Mouse (Mus musculus): ENCODE data around the gene Clic1. TPM values are rescaled to one million over a fixed set of nuclear protein-coding genes. Genes with fewer than 3 reads are reported as not detected.

Clic1 gene
- total and polyA plus RNA-seq, 3 experiments = 32.5 to 44.4 (median 33.1) TPM

- WGBS = 90% methylated on average over 5 of the region's 5 CpGs
- intact Hi-C loops (cut with DNase I) = no loop called here
- no peaks in the 10 kb centered on the region for H3K36me3 ChIP-seq (ENCODE audit: control insufficient read depth, insufficient read depth, low read length)
- H3K9ac ChIP-seq (ENCODE audit: low read depth, low read length) = no peak overlapping the region
- H3K27me3 ChIP-seq (ENCODE audit: control insufficient read depth, insufficient read depth, low read length) = no peaks in the 10 kb centered on the region
- DNase-seq = no peak
- H3K79me2 ChIP-seq (replicated peaks; ENCODE audit: control insufficient read depth, insufficient read depth, low read length) = no peaks in the 10 kb centered on the region
- no peak overlapping the region for H3K4me3 ChIP-seq
- H3K27ac ChIP-seq = no peak overlapping the region
- peaks cover 10% of the 10 kb centered on the region for H3K4me1 ChIP-seq (ENCODE audit: control insufficient read depth, insufficient read depth, low read length)
- TF ChIP-seq CTCF (IDR thresholded peaks at IDR 0.05) = no peak
- TF ChIP-seq EP300 (IDR thresholded peaks at IDR 0.05; ENCODE audit: insufficient read depth, low read depth, low read length) = no peak
- TF ChIP-seq POLR2A (IDR thresholded peaks at IDR 0.05; ENCODE audit: insufficient read depth, low read depth, low read length) = no peak
Measured at GRCm38 (mm10) chr17:35026206-35026605, 23.6 kb upstream of the Clic1 start.

DNA sequence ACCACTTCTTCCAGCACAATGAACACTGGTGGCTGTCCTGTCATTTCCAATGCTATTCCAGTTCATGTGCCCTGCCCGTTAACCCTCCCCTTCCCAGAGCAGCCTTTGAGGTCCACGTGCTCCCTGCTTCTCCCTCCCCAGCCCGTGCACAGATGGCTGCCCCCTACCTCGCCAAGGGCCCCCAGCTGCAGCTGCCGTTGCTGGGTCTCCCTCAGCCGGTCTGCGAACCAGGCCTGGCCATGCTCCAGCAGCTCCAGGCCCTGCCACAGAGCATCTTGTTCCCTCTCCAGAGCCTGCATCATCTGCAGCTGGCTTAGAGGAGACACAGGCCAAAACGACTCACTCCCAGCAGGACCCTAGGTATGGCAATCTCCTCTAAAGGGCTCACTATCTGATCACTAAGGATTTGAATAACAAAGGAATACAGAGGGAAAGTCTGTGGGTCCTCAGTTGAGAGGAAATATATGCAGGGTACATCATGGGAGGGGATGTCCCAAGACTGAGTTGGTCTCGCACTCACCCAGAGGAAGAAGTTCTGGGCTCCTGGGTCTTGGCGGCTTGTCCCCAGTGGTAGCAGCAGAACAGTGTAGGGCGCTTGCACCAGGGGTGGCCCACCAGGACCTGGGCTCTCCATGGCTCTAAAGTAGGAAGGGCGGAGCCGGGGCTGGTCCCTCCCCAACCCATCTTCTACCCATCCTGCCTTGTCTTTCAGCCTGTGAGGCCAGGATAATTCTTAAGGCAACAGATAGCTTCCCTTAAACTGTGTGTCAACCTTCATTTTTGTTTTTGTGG is 22.3 kb upstream of the Clic1 start, which contains the start of gene Sapcd1:
Gene Sapcd1, minus strand, starts transcription at position 740 of the 792 bp plus-strand sequence.
- Histone ChIP-seq H3K27me3 (ENCODE audit: control insufficient read depth, insufficient read depth, low read length) (no peaks in the 10 kb centered on the region), H3K9ac (ENCODE audit: low read depth, low read length) (no peak within 1 kb of the TSS), H3K27ac (no peak within 1 kb of the TSS), H3K36me3 (ENCODE audit: control insufficient read depth, insufficient read depth, low read length) (no peaks in the 10 kb centered on the region), H3K4me3 (no peak within 1 kb of the TSS), H3K4me1 (ENCODE audit: control insufficient read depth, insufficient read depth, low read length) (peaks cover 5% of the 10 kb centered on the region), H3K79me2 (replicated peaks; ENCODE audit: control insufficient read depth, insufficient read depth, low read length) (no peaks in the 10 kb centered on the region)
- TF ChIP-seq POLR2A (IDR thresholded peaks at IDR 0.05; ENCODE audit: insufficient read depth, low read depth, low read length) (no peak), EP300 (IDR thresholded peaks at IDR 0.05; ENCODE audit: insufficient read depth, low read depth, low read length) (no peak), CTCF (IDR thresholded peaks at IDR 0.05) (no peak)
- intact Hi-C loops (cut with DNase I) = no loop called here
- WGBS = 54% methylated on average over 13 of the region's 13 CpGs
- no peak for DNase-seq

DNA sequence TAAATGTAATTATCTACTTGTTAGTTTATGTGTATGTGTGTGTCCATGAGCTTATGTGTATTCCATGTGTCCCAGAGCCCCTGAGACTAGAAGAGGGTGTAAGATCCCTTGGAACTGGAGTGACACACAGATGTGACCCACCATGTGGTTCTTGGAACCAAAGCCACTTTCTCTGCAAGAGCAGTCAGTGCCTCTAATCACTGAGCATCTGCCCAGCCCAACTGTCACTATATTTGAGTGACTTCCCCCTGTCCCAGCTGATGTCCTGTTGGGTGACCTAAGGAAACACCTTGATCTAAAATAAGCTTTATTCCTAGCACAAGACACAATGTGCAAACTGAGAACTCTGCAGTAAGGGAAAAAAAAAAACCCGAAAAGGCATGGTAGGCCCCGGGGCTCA is 21.5 kb upstream of the Clic1 start:
- DNase-seq = no peak
- TF ChIP-seq EP300 (IDR thresholded peaks at IDR 0.05; ENCODE audit: insufficient read depth, low read depth, low read length) (no peak), POLR2A (IDR thresholded peaks at IDR 0.05; ENCODE audit: insufficient read depth, low read depth, low read length) (no peak), CTCF (IDR thresholded peaks at IDR 0.05) (no peak)
- intact Hi-C loops (cut with DNase I) = no loop called here
- no peak overlapping the region for H3K4me3 ChIP-seq
- H3K9ac ChIP-seq (ENCODE audit: low read depth, low read length) = no peak overlapping the region
- H3K36me3 ChIP-seq (ENCODE audit: control insufficient read depth, insufficient read depth, low read length) = no peaks in the 10 kb centered on the region
- H3K4me1 ChIP-seq (ENCODE audit: control insufficient read depth, insufficient read depth, low read length) = peaks cover 2% of the 10 kb centered on the region; the same call in 1 of the 2 replicates
- no peaks in the 10 kb centered on the region for H3K27me3 ChIP-seq (ENCODE audit: control insufficient read depth, insufficient read depth, low read length)
- no peak overlapping the region for H3K27ac ChIP-seq
- 47% methylated on average over 2 of the region's 2 CpGs for WGBS
- no peaks in the 10 kb centered on the region for H3K79me2 ChIP-seq (replicated peaks; ENCODE audit: control insufficient read depth, insufficient read depth, low read length)

DNA sequence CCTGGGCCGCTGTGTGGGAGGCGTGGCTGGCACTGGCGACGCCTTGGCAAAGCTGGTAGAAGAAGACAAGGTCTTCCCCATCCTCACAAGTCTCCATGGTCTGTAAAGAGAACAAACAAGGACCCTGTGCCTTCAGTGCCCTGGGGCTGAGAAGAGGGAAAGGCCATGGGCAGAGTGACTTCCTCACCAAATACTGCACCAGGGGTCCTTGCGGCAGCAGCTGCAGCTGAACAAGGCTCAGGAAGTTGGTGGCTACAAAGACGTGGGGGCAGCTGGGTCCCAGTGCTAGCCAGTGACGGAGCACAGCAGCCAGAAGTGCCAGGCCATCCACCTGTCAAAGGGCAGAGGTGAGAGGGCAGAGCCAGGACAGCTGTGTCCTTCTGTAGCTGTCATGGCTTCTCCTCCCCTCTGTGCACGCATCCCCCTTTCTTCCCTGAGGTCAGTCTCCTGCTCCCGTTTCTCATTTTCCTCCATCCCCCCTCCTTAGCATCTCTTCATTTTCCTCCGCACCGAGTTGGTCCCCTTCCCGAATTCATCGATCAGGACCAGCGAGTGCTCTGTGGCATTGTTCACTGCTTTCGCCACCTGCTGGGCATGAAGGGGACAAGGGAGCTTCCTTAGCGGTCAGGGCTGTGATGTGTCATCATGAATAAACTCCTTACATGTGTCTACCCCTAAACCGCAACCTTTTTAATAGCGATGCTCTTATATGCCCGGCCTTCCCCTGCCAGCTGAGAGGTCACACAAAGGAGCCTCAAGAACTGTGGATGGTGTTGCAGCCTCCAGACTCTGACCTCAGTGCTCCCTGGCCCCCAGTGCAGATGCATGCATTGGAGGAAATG is 19.9 kb upstream of the Clic1 start:
- H3K4me1 ChIP-seq (ENCODE audit: control insufficient read depth, insufficient read depth, low read length) = no peaks in the 10 kb centered on the region
- H3K27ac ChIP-seq = no peak overlapping the region
- TF ChIP-seq EP300 (IDR thresholded peaks at IDR 0.05; ENCODE audit: insufficient read depth, low read depth, low read length) (no peak), CTCF (IDR thresholded peaks at IDR 0.05) (peak; percentile 61), POLR2A (IDR thresholded peaks at IDR 0.05; ENCODE audit: insufficient read depth, low read depth, low read length) (no peak)
- no peaks in the 10 kb centered on the region for H3K36me3 ChIP-seq (ENCODE audit: control insufficient read depth, insufficient read depth, low read length)
- intact Hi-C loops (cut with DNase I) = no loop called here
- no peaks in the 10 kb centered on the region for H3K79me2 ChIP-seq (replicated peaks; ENCODE audit: control insufficient read depth, insufficient read depth, low read length)
- no peaks in the 10 kb centered on the region for H3K27me3 ChIP-seq (ENCODE audit: control insufficient read depth, insufficient read depth, low read length)
- no peak overlapping the region for H3K4me3 ChIP-seq
- DNase-seq = no peak
- no peak overlapping the region for H3K9ac ChIP-seq (ENCODE audit: low read depth, low read length)
- 49% methylated on average over 19 of the region's 19 CpGs for WGBS

DNA sequence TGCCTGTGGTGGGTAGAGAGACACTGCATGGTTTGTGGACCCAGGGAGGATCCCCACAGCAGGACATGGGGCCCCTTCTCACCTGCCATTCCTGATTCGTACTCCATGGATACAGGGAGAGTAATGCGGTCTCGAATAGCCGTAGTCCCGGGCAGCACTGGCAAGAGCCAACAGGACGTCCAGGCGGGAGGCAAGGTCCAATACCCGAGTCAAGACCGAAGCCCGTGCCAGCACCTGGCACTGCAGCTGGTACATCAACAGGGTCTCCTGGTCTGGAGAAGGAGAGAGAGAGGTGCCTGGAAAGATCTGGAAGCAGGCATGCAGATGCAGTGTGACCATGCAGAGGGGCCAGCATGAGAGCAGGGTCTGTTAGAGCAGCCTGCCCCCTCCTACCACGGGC is 18.5 kb upstream of the Clic1 start:
- intact Hi-C loops (cut with DNase I) = no loop called here
- 89% methylated on average over 11 of the region's 11 CpGs for WGBS
- TF ChIP-seq EP300 (IDR thresholded peaks at IDR 0.05; ENCODE audit: insufficient read depth, low read depth, low read length) (no peak), CTCF (IDR thresholded peaks at IDR 0.05) (no peak), POLR2A (IDR thresholded peaks at IDR 0.05; ENCODE audit: insufficient read depth, low read depth, low read length) (no peak)
- no peak overlapping the region for H3K9ac ChIP-seq (ENCODE audit: low read depth, low read length)
- no peaks in the 10 kb centered on the region for H3K36me3 ChIP-seq (ENCODE audit: control insufficient read depth, insufficient read depth, low read length)
- DNase-seq = no peak
- H3K4me1 ChIP-seq (ENCODE audit: control insufficient read depth, insufficient read depth, low read length) = no peaks in the 10 kb centered on the region
- H3K27me3 ChIP-seq (ENCODE audit: control insufficient read depth, insufficient read depth, low read length) = no peaks in the 10 kb centered on the region
- H3K27ac ChIP-seq = no peak overlapping the region
- no peaks in the 10 kb centered on the region for H3K79me2 ChIP-seq (replicated peaks; ENCODE audit: control insufficient read depth, insufficient read depth, low read length)
- H3K4me3 ChIP-seq = no peak overlapping the region
